Mouse (Mus musculus) cerebellum, postnatal 25 days (tissue): Measurements from ENCODE around the gene Grb14.

Experiments used
- DNase-seq, 2 experiments: peaks; one replicate each; pipeline ENCODE4 v3.0.0; 2021; ENCODE audit warnings: mixed read lengths in 2 of 2

Grb14 gene

DNA sequence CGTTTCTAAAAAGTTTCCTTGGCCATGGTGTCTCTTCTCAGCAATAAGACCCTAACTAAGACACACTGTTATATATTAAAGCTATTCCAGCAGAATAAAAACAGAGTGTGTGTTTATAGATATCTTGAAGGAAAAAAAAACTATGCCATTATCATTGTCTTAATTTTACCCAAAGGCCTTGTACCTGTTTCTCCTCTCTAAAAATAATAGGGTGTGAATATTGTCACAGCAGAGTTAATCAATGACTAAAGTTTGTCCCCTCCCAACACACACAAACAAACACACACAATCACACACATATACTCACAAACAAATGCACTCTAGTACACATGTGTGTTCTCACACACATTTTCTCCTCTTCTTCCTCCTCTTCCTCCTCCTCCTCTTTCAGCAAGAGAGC is at the start of gene Grb14:
Grb14 (minus strand) TSS at position 101 of the 400 bp plus-strand sequence.
- no peak for DNase-seq

GRCm38 (mm10) chr2:65072205-65072604 is 47.4 kb upstream of the Grb14 start:
- no peak for DNase-seq

DNA sequence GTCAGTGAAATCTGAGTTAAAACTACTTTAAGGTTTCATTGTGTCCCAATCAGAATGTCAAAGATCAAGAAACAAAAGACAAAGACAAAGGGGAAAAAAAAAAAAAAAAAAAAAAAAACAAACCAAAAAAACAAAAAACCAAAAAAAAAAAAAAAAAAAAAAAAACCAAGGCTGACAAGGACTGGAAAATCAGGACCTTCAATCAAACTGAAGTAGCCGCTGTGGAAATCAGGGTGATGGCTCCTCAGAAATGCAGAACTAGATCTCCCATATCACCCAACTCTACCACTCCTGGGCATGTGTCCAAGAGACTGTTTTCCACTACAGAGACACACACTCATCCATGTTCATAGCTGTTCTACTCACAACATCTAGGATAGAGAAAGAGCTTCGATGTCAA is 29.0 kb upstream of the Grb14 start:
- DNase-seq = no peak

DNA sequence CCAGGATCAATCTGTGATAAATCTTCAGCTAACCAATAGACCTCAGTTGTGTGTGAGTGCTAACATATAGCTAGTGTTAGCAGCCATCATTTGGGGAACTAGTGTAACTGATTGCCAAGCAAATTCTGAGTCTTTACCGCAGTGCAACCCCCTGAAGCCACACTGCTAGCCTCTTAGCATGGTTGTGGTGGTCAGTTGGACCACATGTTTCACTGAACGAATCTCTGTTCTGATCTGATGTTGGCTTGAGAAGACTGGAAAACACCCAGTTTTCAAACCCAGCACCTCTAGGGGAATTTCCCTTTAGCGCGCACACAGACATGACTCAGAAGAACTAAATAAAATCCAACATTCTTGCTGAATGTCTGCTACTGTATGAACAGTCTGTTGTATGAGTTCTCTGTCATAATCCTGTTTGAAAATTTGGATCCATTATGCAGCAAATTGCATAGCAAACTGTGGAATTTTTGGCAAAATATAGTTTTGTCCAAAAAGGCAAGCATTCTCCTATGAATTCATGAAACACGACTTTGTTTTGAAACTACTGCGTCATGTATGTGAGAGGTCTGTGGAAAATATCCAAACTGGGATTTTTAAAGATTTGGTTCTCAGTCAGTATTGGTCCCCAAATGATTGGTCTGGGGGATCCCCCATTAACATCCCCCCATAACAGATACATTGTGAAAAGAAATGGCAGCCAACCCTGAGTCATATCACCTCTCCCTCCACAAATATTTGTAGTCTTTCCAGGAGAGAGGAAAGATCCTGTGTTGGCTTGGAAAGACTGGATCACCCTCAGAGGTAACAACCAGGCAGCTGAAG is 27.6 kb upstream of the Grb14 start:
- no peak for DNase-seq

- DNase-seq = no peak
These were observed 26.0 kb upstream of the Grb14 start for GRCm38 (mm10) chr2:65050776-65051175.

GRCm38 (mm10) chr2:65048234-65049017 is 23.6 kb upstream of the Grb14 start:
- DNase-seq = no peak

GRCm38 (mm10) chr2:65038164-65038563 is 13.4 kb upstream of the Grb14 start:
- DNase-seq = no peak

DNA sequence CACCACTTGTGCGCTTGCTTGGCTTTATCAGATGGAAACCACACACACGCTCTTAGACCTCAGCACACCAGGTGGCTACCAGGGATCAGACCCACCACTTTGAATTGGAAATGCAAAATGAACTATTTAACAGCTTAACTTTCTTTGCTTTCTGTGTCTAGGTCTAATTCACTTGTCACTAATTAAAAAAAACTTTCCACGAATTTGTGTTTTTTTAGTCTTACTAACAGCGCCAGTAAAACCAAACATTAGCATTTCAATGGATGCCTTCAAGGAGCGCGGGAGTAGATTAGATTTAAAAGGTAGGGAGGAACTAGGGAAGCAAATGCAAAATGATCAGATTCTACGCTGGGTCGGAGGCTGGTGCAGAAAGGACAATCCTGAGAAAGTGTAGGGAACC is 12.8 kb upstream of the Grb14 start:
- DNase-seq = no peak

DNA sequence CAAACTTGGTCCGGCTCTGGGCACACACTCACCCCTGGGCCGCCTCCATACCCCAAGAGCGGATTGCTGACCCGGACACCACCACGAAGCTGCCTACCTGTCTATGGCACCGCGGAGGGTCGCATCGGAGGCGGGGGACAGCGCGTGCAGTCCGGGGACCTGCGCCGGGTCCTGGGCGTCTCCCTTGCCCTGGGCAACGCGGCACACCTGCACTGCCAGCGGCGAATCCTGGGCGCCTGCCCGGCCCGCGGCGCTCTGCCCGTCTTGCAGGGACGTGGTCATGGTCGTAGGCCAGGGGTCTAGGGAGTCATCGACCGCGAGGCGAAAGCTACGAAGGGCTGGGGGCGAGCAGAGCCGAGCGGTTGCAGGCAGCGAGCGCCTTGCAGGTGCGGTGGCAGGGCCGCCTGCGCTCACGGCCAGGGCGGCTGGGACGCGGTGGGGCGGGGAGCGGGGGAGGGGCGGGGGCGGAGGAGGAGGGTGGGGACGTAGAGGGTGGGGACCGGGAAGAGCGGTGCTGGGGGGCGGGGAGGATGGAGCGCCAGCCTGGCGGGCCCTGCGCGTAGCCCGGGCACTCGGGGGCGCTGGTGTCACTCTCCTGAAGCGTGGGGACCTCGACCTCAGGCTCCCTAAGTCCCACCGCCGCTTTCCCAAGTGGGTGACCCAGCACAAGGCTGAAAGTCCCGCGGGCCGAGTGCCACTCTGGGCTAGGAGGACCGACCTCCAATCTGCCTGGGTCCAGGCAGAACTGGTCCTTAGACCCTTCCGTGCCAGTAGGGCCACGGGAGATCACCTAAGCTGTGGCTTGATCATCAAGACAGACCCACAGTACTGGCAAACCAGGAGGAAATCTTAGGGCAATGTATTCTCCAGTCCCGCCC is 2.2 kb downstream of the Grb14 start:
- peak; percentile 58 to 78 for DNase-seq

GRCm38 (mm10) chr2:65021691-65022362 is 3.0 kb downstream of the Grb14 start:
- DNase-seq = no peak

DNA sequence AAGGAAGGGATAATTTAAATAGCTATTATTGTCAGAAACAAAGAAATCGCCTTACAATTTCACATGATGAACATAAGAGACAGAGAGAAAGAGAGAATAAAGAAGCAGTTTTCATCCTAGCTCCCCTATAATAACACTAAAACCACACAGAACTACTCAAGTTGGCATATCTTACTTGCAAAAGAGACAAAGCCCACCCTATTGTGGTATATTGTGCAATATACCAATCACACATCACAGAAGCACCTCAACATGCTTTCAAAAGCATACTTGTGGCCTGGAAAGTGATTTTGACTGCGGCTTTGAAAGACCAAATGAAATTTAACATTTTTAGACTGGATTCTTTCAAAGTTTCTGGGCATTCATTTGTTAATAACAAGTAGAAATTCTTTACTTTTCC is 7.4 kb downstream of the Grb14 start:
- DNase-seq = no peak

DNA sequence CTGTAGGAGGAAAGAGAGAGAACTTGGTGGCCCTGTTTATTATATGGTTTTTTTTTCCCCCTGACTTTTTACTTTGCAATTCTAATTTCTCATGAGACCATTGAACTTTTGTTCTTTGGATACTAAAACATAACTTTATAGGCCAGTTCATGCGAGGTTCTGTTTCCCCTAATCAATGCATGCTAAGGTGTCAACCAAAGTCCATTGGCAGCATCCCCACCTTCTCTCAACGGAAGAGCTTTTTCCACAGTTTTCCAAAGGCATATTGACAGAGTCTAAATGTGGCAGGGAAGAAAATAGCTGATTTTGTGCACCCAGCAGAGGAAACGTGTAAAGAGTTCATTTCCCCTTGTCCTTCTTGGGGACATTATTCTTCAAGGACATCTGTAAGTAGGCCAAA is 10.2 kb downstream of the Grb14 start:
- DNase-seq = no peak

GRCm38 (mm10) chr2:65010105-65010504 is 14.7 kb downstream of the Grb14 start:
- DNase-seq = no peak

GRCm38 (mm10) chr2:65007396-65007795 is 17.4 kb downstream of the Grb14 start:
- DNase-seq = no peak

DNA sequence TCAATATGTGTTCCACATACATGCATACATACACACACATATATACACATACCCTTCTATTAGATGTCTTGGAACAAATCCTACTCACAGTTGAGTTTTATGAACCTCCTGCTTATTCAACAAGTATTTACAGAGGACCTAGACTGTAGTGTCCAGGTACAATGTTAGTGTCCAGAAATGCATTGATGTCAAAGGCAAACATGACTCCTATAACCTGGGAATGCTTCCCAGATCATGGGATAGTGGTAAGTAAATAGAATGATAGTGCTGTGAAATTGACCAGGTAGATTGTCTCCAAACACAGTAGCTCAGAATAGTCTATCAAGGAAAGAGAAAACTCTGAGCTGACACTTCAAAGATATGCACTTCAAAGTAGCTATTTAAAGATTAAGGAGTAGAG is 19.7 kb downstream of the Grb14 start:
- no peak for DNase-seq

DNA sequence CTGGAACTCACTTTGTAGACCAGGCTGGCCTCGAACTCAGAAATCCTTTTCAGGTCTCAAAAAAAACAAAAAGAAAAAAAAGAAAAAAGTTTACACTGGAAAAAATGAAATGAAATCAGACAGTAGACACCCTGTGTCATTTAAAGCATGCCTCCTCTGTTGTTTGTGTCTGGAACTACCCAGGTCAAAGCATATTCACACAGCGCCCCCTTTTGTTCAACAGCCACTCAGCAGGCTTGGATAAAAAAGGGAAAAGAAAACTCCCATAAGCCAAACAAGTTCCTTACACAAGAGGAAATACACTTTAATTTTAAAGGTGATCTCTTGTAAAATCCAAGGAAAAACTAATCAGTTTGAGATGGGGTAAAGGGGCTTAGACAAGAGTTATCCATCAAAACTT is 21.4 kb downstream of the Grb14 start:
- DNase-seq = peak; percentile 23 to 54

DNA sequence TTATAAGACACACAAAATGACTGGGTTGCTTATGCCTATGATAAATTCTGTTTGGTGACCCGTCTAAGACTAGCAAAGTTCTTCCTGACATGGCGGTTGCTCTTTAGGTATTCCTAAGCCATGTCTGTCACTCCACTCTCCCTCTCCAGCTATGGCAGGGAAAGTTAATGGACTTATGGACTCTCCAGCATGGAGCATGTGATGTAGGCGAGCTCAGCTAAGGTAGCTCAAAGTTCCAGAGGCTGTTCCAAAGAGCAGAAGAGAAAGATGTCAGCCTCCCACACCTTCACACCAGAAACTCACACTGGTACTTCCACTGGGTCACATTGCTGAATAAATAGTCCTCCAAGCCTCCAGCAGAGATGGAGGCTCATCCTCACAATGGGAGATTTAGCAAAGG is 22.2 kb downstream of the Grb14 start:
- DNase-seq = no peak

GRCm38 (mm10) chr2:64995048-64995447 is 29.7 kb downstream of the Grb14 start:
- DNase-seq = no peak

- peak in 1 of 2 experiments; percentile 8 for DNase-seq
These were observed 35.2 kb downstream of the Grb14 start for GRCm38 (mm10) chr2:64989426-64990187.

DNA sequence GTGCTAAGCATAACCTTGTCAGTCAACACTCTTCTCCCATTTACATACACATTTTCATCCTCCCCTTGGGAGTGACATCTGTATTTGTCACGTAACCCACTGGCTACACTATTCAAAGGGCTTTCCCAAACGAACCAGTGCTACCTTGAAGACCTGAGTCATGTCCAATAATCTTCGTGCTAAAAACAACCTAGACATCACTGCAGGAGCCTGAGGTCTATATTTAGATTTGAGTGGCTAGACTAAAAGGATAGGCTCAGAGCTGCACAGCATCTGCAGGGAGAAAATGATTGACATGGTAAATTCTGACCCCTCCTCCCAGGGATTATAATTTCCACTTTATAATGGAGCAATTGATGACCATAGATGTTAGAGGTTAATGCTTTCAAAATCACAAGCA is 37.0 kb downstream of the Grb14 start:
- no peak for DNase-seq

GRCm38 (mm10) chr2:64975546-64975945 is 49.2 kb downstream of the Grb14 start:
- no peak for DNase-seq

GRCm38 (mm10) chr2:64974549-64974948 is 50.2 kb downstream of the Grb14 start:
- no peak for DNase-seq
